Mouse (Mus musculus): Measurements from ENCODE around the gene Fchsd2.

DNA sequence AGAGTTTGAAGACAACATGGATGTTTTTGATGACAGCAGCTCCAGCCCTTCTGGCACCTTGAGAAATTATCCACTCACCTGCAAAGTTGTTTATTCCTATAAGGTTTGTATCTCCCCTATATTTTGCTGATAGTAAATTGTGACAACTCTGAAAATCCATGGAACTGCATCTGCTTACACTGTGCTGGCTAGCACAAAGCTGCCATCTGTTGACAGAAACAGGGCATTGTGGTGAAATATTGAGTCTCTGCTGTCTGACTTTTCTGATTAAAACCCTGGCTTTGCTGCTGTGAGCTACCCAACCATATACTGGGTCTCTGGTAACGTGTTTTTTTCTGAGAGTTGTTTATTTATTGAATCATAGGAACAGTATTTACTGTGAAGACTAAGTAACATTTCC lies 178.9 kb downstream of the Fchsd2 start:
- no peak for TF ChIP-seq CTCF (IDR thresholded peaks at IDR 0.05; ENCODE audit: low read depth, low read length)
- no peak for TF ChIP-seq TAL1 (conservative IDR thresholded peaks at IDR 0.05; ENCODE audit: low read depth, low read length)
- TF ChIP-seq POLR2AphosphoS5 (IDR thresholded peaks at IDR 0.05; ENCODE audit: insufficient replicate concordance, low read depth, low read length), result no peak
- no peak for TF ChIP-seq GATA1 (IDR thresholded peaks at IDR 0.05; ENCODE audit: borderline replicate concordance, low read length)
- TF ChIP-seq GATA2 (IDR thresholded peaks at IDR 0.05; ENCODE audit: borderline replicate concordance, low read depth, low read length), result no peak

Data from G1E (cell line).